Mouse (Mus musculus): Measurements from ENCODE around the gene Grsf1. TPM values are rescaled to one million over a fixed set of nuclear protein-coding genes. Genes with fewer than 3 reads are reported as not detected.

The Grsf1 gene
- polyA plus RNA-seq (2016; fragmentation: Nextera tagmentation; extraction: Ambion mirVana): 76.0 and 81.2 TPM in 2 replicates

DNA sequence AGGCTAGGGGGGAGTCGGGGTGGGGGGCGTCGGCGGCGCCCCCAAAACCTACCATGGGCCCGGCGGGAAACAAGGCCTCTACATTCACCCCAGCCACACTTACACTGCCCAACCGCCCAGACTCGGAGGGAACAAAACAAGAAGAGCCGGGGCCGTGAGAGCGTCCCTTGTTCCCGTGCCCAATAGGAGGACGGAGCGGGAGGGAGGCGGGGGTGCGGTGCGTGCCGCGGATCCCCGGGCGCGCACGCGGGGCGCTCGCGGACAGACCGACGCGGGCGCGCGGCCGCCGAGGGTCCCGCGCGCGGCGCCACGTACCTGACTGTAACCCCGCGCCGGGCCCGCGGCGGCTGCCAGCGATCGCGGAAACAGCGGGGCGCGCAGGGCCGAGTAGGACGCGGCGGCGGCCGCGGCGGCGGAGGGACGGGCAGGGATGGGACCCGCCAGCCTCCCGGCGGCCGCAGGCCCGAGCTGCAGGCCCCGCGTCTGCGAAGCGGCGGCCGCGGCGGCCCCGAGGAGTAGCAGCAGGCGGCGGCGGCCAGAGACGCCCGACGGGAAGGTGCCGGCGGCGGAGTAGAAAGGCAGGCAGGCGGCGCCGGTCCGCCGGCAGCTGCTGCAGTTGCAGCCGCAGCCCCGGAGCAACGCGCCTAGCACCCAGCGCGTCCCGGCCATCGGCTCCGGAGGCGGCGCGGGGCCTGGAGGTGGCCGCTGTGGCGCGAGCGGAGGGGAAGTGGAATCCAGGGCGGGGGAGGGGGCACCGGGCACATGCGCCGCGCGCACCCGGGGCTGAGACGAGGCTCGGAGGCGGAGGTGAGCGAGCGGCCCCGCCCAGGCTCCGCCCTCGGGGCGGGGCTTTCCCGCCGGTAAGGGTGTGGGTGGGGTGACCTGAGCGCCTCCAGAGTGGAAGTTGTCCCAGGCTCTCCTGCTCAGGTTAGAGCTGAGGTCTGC is at the start of gene Grsf1:
Gene Grsf1 (minus strand): TSS at position 729 of the 945 bp plus-strand sequence.
- H3K9me3 ChIP-seq: no peaks in the 10 kb centered on the region
- peaks cover 31% of the 10 kb centered on the region for H3K4me1 ChIP-seq (replicated peaks)
- WGBS: under 1% methylated on average over 127 of the region's 127 CpGs
- H3K27me3 ChIP-seq (ENCODE audit: insufficient read depth, poor library complexity, severe bottlenecking): no peaks in the 10 kb centered on the region
- H3K36me3 ChIP-seq: peaks cover 29% of the 10 kb centered on the region
- peak within 1 kb of the TSS; percentile 99 for H3K27ac ChIP-seq
- peak; percentile 90 for DNase-seq (ENCODE audit: low spot score)
- H3K4me3 ChIP-seq: peak within 1 kb of the TSS; percentile 96

DNA sequence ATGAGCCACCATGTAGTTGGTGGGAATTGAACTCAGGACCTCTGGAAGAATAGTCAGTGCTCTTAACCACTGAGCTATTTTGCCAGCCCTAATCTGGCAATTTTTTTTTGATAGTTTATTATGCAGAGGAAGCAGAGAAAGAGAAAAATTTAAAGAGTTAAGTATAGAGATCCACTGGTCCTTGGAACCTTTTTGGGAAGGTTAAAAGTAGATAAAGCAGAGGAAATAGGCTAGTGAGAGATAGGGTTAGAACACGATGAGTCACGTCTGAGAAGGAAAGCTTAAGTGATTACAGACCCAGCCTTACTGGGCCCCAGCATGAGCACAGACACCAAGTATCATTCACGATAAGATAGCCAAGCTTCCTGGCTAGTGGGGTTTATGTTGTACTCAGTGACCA is 48.1 kb upstream of the Grsf1 start:
- Histone ChIP-seq H3K4me1 (replicated peaks) (peaks cover 23% of the 10 kb centered on the region), H3K4me3 (no peak overlapping the region), H3K27ac (no peak overlapping the region), H3K9me3 (no peaks in the 10 kb centered on the region), H3K36me3 (peaks cover 8% of the 10 kb centered on the region; the same call in 1 of the 2 replicates), H3K27me3 (ENCODE audit: insufficient read depth, poor library complexity, severe bottlenecking) (no peaks in the 10 kb centered on the region)
- 82% methylated on average over 3 of the region's 3 CpGs for WGBS
- no peak for DNase-seq (ENCODE audit: low spot score)

DNA sequence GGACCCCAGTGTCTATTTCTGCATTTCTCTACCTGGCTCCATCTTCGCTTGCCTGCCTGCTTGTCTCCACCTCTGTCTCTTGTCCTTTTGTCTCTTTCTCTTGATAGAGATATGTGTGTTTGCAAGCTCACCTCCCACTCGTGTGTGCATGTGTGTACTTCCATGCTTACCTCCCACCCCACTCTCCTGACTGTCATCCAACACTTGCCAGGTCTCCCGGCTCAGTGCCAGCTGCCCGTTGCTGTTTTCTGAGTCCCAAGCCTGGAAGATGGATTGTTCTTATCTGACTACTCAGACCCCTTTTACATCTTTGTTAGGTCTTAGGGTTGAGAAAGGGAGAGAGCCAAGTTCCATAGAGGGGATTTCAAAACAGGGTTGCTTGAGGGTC is 46.2 kb upstream of the Grsf1 start:
- no peaks in the 10 kb centered on the region for H3K27me3 ChIP-seq (ENCODE audit: insufficient read depth, poor library complexity, severe bottlenecking)
- H3K36me3 ChIP-seq: peaks cover 8% of the 10 kb centered on the region; the same call in 1 of the 2 replicates
- no peaks in the 10 kb centered on the region for H3K9me3 ChIP-seq
- peak overlapping the region; percentile 96 for H3K27ac ChIP-seq
- H3K4me3 ChIP-seq: peak overlapping the region; percentile 77
- WGBS: 57% methylated on average over 4 of the region's 4 CpGs
- DNase-seq (ENCODE audit: low spot score): no peak
- H3K4me1 ChIP-seq (replicated peaks): peaks cover 23% of the 10 kb centered on the region

DNA sequence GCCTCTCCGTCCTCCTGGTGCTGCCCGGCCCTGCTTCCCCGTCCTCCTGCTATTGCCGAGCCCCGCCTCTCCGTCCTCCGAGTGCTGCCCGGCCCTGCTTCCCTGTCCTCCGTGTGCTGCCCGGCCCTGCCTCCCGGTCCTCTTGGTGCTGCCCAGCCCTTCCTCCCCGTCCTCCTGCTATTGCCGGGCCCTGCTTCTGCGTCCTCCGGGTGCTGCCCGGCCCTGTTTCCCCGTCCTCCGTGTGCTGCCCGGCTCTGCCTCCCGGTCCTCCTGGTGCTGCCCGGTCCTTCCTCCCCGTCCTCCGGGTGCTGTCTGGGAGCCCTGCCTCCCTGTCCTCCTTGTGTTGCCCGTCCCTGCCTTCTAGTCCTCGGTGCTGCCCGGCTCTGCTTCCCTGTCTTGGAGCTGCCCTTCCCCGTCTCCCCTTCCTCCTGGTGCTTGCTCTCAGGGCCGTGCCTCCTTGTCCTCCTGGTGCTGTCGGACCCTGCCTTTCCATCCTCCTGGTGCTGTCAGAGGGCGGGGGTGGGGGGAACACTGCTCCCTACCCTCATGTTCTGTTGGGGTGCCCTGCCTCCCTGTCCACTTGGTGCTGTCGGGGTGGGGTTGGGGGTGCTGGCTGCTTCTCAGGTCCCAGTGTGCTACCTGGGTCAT is 45.7 kb upstream of the Grsf1 start:
- WGBS: 5% methylated on average over 31 of the region's 31 CpGs
- peak; percentile 51 for DNase-seq (ENCODE audit: low spot score)
- Histone ChIP-seq H3K27ac (peak overlapping the region; percentile 96), H3K4me1 (replicated peaks) (peaks cover 23% of the 10 kb centered on the region), H3K36me3 (peaks cover 8% of the 10 kb centered on the region; the same call in 1 of the 2 replicates), H3K9me3 (no peaks in the 10 kb centered on the region), H3K4me3 (peak overlapping the region; percentile 77), H3K27me3 (ENCODE audit: insufficient read depth, poor library complexity, severe bottlenecking) (no peaks in the 10 kb centered on the region)

DNA sequence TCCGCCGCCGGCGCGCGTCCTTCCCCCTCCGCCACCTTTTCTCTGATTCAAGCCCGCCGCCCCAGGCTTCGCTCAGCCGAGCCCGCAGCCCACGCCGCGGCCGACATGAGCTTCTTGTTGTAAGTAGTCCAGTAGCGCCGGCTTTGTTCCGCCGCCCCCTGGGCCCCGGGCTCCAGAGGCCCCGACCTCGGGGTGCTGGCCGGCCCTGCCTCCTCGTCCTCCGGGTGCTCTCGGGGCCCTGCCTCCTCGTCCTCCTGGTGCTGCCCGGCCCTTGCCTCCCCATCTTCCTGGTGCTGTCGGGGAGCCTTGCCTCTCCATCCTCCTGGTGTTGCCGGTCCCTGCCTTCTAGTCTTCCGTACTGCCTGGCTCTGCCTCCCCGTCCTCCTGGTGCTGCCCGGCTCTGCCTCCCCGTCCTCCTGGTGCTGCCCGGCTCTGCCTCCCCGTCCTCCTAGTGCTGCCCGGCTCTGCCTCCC is 45.1 kb upstream of the Grsf1 start:
- Histone ChIP-seq H3K27me3 (ENCODE audit: insufficient read depth, poor library complexity, severe bottlenecking) (no peaks in the 10 kb centered on the region), H3K36me3 (peaks cover 7% of the 10 kb centered on the region; the same call in 1 of the 2 replicates), H3K9me3 (no peaks in the 10 kb centered on the region), H3K27ac (peak overlapping the region; percentile 96), H3K4me1 (replicated peaks) (peaks cover 23% of the 10 kb centered on the region), H3K4me3 (peak overlapping the region; percentile 77)
- no peak for DNase-seq (ENCODE audit: low spot score)
- WGBS: under 1% methylated on average over 38 of the region's 38 CpGs

DNA sequence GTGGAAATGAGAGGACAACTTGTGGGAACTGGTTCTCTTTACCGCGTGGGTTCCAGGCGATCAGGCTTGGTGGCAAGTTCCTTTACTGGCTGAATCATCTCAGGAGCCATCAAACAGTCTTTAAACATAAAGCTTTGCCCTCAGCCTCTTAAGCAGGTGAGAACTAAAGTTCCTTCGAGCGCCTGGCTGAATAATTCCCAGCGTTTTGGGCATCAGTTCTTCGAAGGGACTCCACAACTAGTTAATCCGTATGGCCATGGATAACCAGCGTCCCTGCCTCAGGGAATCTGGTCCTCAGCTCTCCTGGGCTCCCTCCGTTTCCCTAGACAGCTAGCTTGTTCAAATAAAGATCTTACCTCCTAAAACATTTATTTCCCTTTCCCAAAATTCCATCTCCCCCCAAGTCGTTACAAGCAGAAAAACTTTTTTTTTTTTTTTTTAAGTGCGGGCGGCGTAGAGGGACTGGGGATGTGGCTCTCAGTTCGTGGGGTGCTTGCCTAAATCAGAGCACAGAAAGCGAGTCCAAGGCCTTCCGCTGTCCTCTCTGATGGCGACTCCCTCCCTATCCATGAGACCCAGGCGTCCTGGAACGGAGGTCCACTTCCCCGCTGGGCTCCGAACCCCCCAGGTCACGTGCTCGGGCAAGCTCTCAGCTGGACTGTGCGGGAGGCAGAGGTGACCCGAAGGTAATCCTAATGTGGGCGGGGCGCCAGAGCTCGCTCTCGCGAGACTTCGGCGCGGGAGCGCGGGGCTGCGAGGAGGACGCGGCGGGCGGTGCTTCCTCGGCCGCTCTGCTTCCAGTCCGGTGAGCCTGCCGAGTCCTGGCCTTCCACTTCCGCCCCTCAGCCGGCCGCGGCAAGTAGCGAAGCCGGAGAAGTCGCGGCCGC is 44.4 kb upstream of the Grsf1 start, which contains the start of gene Mob1b:
Gene Mob1b (plus strand): TSS at position 740 of the 887 bp plus-strand sequence.
- 0 out of 2 replicates have a peak, but pooled peaks cover 1% of the 10 kb centered on the region for H3K36me3 ChIP-seq
- H3K4me3 ChIP-seq: peak within 1 kb of the TSS; percentile 77
- peak; percentile 96 for DNase-seq (ENCODE audit: low spot score)
- no peaks in the 10 kb centered on the region for H3K9me3 ChIP-seq
- H3K27ac ChIP-seq: peak within 1 kb of the TSS; percentile 96
- H3K4me1 ChIP-seq (replicated peaks): peaks cover 23% of the 10 kb centered on the region
- under 1% methylated on average over 54 of the region's 54 CpGs for WGBS
- no peaks in the 10 kb centered on the region for H3K27me3 ChIP-seq (ENCODE audit: insufficient read depth, poor library complexity, severe bottlenecking)

DNA sequence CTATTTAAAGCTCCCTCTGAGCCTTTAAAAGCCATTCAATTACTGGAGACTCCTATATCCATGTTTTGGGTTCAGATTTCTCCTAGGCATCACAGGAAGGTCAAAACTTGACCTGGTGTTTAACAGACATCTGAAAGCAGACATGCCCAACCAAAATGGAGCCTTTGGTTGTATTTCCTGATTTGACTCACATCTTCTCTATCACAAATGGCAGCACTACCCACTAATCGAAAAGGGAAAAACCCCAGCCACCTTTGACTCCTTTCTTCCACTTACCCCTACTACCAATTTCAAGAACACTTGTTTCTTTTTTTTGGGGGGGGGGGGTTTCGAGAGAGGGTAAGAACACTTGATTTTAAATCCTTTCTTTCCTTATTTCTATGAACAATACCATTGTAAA is 41.0 kb upstream of the Grsf1 start:
- Histone ChIP-seq H3K4me3 (no peak overlapping the region), H3K4me1 (replicated peaks) (peaks cover 14% of the 10 kb centered on the region), H3K36me3 (no peaks in the 10 kb centered on the region), H3K9me3 (no peaks in the 10 kb centered on the region), H3K27ac (no peak overlapping the region), H3K27me3 (ENCODE audit: insufficient read depth, poor library complexity, severe bottlenecking) (no peaks in the 10 kb centered on the region)
- DNase-seq (ENCODE audit: low spot score): no peak
- 81% methylated on average over 2 of the region's 2 CpGs for whole genome bisulfite sequencing

DNA sequence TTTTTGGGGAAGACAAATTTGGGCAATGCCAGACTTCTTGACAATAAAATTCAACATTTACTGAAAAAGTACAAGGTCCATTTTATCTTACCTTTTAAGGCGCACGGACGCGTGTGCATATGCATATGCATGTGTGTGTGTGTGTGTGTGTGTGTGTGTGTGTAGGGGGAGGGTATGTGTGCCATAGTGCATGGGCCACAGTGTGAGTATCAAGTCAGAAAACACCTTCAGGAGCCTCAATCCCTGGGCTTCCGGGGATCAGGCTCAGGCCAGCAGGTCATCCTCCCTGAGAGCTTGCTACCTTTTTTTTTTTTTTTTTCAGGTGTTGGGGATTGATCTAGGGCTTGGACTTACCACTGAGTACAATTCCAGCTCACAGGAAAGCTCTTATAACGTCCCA is 36.4 kb upstream of the Grsf1 start:
- Histone ChIP-seq H3K27me3 (ENCODE audit: insufficient read depth, poor library complexity, severe bottlenecking) (no peaks in the 10 kb centered on the region), H3K27ac (no peak overlapping the region), H3K9me3 (no peaks in the 10 kb centered on the region), H3K4me3 (no peak overlapping the region), H3K4me1 (replicated peaks) (peaks cover 17% of the 10 kb centered on the region), H3K36me3 (no peaks in the 10 kb centered on the region)
- WGBS: 79% methylated on average over 6 of the region's 6 CpGs
- DNase-seq (ENCODE audit: low spot score): no peak

DNA sequence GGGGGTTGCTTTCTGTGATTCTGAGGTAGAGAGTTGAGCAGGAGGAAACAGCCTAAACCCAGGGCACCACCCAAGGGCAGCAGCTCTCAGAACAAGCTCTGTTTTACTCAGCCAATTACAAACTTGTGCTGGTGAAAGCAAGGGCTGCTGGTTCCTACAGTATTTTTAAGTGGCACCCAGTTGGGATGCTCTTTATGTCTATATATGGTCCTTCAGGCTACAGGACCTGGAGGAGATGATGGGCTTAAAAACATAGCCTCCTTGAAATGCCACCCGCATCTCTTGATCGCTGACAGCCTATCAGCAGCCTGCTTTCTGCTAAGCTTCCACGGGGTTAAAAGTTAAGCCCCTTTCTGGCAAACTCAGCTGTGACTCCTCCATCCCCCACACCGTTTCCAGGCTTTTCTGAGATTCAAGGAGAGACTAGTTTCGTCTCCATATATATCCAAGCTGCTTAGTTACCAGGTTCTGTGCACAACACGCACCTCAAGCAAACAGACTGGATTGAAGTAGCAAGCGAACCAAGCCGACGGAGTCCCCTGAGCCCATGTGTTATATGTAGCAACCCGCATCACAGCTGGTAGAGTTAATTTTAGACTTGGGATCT is 35.8 kb upstream of the Grsf1 start:
- H3K27me3 ChIP-seq (ENCODE audit: insufficient read depth, poor library complexity, severe bottlenecking): no peaks in the 10 kb centered on the region
- H3K4me3 ChIP-seq: no peak overlapping the region
- H3K36me3 ChIP-seq: no peaks in the 10 kb centered on the region
- DNase-seq (ENCODE audit: low spot score): no peak
- H3K4me1 ChIP-seq (replicated peaks): peaks cover 17% of the 10 kb centered on the region
- 0 out of 2 replicates have a peak overlapping the region, but pooled peaks have one; percentile 12 for H3K27ac ChIP-seq
- WGBS: 42% methylated on average over 10 of the region's 10 CpGs
- H3K9me3 ChIP-seq: no peaks in the 10 kb centered on the region

DNA sequence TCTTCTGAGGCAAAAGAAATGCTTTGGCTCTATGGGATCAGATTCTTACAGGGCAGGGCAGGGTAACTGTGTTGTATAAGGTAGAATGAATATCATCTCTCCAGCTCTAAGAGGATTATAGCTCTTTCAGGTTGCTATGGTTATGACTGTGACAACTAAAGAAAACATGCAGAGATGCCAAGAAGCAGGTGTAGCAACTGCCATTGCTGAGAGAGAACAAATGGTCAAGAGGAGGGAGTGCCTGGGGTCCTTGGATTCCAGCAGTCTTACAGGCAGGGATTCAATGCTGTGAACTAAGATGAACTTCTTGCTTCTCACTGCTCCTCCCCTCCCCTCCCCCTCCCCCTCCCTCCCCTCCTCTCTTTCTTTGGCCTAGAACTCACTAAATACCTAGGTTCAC is 35.2 kb upstream of the Grsf1 start:
- H3K4me3 ChIP-seq: no peak overlapping the region
- 0 out of 2 replicates have a peak overlapping the region, but pooled peaks have one; percentile 12 for H3K27ac ChIP-seq
- H3K9me3 ChIP-seq: no peaks in the 10 kb centered on the region
- no peak for DNase-seq (ENCODE audit: low spot score)
- no peaks in the 10 kb centered on the region for H3K27me3 ChIP-seq (ENCODE audit: insufficient read depth, poor library complexity, severe bottlenecking)
- H3K36me3 ChIP-seq: no peaks in the 10 kb centered on the region
- H3K4me1 ChIP-seq (replicated peaks): peaks cover 17% of the 10 kb centered on the region

DNA sequence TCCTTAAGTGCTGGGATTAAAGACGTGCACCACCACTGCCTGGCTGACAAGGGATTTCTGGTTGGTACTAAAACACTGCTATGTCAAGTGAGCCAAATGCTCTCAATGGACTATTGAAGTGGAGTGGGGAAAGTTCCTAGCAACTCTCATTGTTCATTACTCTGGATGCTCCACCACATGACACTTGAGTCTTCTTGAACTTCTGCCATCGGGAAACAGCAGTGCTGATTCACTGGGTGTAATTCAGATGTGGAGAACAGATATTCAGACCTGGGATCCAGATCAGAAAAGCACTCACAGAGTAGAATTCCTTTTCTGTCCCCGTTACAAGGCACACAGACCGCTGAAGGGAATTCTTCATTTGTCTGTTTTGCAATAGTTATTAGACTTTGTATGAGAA is 27.6 kb upstream of the Grsf1 start:
- DNase-seq (ENCODE audit: low spot score): no peak
- H3K27me3 ChIP-seq (ENCODE audit: insufficient read depth, poor library complexity, severe bottlenecking): no peaks in the 10 kb centered on the region
- H3K4me3 ChIP-seq: no peak overlapping the region
- 88% methylated on average over 4 of the region's 4 CpGs for WGBS
- H3K27ac ChIP-seq: no peak overlapping the region
- no peaks in the 10 kb centered on the region for H3K4me1 ChIP-seq (replicated peaks)
- peaks cover 4% of the 10 kb centered on the region; the same call in 1 of the 2 replicates for H3K9me3 ChIP-seq
- no peaks in the 10 kb centered on the region for H3K36me3 ChIP-seq

DNA sequence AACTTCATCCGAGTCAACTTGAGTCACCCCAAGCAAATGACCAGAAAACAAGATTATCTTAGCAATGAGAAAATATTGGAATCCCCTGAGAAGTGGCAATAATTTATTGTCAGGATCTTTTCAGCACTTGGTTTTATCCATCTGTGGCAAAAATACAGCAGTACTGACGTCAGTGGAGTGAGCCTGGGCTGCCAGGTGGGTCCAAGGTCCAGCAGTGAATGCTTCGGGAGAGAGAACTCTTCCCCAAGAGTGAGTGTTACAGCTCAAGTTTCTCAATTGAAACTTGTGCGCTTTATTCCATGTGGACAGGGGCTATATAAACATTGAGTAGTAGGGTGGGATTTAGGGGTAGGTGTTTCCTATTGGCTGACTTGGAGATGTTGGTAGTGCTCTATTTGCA is 26.1 kb upstream of the Grsf1 start:
- Histone ChIP-seq H3K4me1 (replicated peaks) (no peaks in the 10 kb centered on the region), H3K9me3 (peaks cover 4% of the 10 kb centered on the region; the same call in 1 of the 2 replicates), H3K27ac (no peak overlapping the region), H3K27me3 (ENCODE audit: insufficient read depth, poor library complexity, severe bottlenecking) (no peaks in the 10 kb centered on the region), H3K36me3 (no peaks in the 10 kb centered on the region), H3K4me3 (no peak overlapping the region)
- WGBS: 81% methylated on average over 4 of the region's 4 CpGs
- DNase-seq (ENCODE audit: low spot score): no peak
